Mouse (Mus musculus): ENCODE data around the gene Prdm10.

GRCm38 (mm10) chr9:31291978-31292377, 11.6 kb downstream of the Prdm10 start:
- no peak for TF ChIP-seq GATA1 (IDR thresholded peaks at IDR 0.05; ENCODE audit: borderline replicate concordance, low read length)
- no peak for TF ChIP-seq FLI1 (IDR thresholded peaks at IDR 0.05; ENCODE audit: low read length)

Data from megakaryocyte, embryonic 14.5 days (primary cell).